Mouse (Mus musculus) urinary bladder, postnatal 10 days (tissue): ENCODE measurements around the gene Dll4.

Source experiments
- DNase-seq: peaks from one replicate; pipeline ENCODE4 v3.0.0; 2022; ENCODE audit warnings: low spot score

The Dll4 gene

GRCm38 (mm10) chr2:119335535-119335934, 10.0 kb downstream of the Dll4 start:
- DNase-seq = no peak

- DNase-seq = no peak
Observed at GRCm38 (mm10) chr2:119336002-119336401, 10.4 kb downstream of the Dll4 start.

- no peak for DNase-seq
Observed at GRCm38 (mm10) chr2:119336470-119336869, 10.9 kb downstream of the Dll4 start.

DNA sequence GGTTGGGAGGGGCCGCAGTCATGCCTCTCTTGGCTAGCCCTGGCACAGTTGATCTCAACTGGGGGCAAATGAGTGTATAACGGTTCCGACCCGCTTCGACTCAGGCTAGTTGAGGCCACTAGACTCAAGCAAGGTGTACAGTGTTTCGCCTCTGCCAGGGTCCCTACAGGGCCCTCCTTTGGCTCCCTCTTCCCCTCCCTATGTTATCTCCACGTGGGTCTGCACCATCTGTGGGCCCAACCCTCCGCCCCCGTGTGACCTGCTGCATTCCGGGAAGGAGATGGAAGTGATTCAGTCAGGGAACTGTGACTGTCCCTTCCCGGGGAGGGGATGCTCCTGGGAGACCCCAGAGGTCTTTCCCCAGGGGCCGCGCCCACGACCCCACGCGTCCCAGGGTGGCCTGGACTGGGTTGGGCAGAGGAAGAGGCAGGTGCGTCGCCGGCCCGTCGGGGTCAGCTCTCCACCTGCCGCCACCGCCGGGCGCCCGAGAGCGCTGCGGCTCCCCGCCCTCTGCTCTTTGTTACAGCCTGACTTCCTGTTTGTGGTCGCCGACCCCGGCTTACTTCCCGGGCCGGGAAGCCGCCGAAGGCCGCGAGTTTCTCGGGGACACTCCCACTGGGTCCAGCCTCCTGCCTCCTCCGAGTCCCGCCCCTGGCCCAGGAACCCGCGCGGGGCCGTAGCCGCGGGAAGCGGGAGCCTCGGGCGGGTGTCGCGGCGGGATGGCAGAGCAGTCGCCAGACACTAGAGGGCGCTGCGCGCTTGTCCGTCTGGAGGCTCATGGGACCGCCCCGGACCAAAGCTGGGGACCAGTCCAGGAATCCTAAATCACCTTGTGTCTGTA, 12.1 kb downstream of the Dll4 start:
- DNase-seq = peak; percentile 70

- no peak for DNase-seq
Observed at GRCm38 (mm10) chr2:119344537-119345138, 19.1 kb downstream of the Dll4 start.

DNA sequence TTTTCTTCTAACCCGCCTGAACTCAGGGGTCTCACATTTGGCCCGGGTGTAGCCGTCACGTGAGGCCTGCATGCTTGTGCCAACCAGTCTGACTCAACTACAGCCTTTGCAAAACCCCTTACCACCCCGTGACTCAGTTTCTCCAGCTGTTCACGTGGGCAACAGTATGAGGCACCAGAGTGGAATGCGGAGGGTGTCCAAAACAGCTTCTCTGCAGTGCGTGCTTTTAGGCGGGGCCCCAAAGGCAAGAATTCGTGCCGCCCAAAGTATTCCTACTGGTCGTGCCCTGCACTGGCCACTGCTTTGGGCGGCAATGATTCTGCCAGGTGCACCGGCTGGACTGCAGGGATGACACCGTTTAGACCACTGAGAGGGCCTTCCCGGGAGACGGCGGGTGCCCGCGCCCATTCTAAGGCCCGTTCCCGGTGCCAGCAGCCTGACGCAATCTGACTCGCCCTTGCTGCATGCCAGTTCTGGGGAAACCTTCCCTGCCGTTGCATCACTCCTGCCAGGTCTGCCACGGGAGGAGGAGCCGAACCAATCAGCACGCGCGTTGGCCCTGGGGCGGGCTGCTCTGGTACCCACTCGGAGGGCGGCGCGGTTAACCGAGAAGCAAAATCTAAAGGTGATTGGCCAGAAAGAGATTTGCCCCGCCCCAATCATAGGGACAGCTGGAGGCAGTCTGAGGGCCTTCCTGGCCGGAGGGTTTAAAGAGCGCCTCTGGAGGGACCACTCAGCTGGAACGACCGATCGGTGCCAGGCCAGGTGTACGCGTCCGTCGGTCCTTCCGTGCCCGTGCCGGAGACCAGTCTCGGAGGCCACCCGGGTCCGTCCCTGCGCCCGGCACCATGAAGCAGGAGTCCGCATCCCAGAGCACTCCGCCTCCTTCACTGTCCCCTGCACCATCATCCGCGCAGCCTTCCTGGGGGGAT, 25.2 kb downstream of the Dll4 start, which contains the start of gene Chac1:
TSS of gene Chac1 (plus strand) at position 675 of the 932 bp plus-strand sequence.
- no peak for DNase-seq

DNA sequence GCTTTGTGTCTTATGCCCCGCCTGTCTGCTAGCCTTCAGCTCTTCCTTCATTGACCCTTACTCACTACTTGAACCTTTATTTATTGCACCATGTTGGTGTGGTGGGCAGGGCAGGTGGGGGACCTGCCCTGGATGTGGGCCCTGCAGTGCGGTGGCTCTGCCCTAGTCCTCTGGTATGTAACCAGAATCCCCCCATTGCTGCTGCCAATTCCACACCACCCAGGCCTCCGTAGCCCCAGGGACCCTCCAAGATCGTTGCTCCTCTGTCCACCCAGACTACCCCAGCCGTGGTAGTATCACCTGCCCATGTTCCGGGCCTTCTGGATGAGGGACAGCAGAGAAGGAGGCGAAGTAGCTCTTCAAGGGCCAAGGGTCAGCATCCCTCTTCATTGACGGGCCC, 28.1 kb downstream of the Dll4 start:
- DNase-seq = no peak

GRCm38 (mm10) chr2:119355089-119355488, 29.5 kb downstream of the Dll4 start:
- DNase-seq = no peak

GRCm38 (mm10) chr2:119355651-119356050, 30.1 kb downstream of the Dll4 start:
- no peak for DNase-seq

DNA sequence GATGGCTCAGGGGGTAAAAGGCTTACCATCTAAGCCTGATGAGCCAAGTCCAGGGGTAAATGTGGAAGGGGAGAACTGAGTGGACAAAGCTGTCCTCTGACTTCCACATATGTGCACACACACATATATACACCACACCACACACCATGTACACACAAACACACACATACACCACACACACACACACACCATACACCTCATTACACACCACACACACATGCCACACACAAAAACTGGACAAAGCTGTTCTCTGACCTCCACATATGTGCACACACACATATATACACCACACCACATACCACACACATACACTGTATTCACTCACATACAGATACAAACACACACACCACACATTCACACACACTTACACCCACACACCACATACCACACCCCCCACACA, 30.7 kb downstream of the Dll4 start:
- no peak for DNase-seq

- no peak for DNase-seq
Observed at GRCm38 (mm10) chr2:119356805-119357204, 31.2 kb downstream of the Dll4 start.

GRCm38 (mm10) chr2:119358249-119358648, 32.7 kb downstream of the Dll4 start:
- no peak for DNase-seq

DNA sequence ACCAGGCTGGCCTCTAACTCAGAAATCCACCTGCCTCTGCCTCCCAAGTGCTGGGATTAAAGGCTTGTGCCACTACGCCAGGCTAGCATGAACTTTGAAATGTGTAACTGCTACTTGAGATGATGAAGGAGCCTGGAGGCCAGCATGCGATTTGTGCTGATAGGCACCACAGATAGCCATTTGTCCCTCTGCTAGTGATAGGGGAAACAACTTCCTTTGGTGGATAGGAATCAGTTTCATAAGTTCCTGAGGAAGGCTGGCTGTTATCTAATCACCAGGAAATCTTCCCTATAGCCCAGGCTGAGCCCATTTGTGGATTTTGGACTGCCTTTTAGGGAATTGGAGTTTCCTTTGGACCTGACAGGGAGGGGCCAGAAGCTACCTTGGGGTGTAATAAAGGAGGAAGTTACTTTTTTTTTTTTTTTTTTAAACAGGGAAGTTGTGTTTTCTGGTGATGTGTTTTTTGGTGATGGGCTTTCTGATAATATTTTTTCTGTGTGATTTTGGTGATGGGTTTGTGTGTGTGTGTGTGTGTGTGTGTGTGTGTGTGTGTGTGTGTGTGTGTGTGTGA, 34.2 kb downstream of the Dll4 start:
- DNase-seq = no peak

GRCm38 (mm10) chr2:119364969-119365368, 39.4 kb downstream of the Dll4 start:
- no peak for DNase-seq

DNA sequence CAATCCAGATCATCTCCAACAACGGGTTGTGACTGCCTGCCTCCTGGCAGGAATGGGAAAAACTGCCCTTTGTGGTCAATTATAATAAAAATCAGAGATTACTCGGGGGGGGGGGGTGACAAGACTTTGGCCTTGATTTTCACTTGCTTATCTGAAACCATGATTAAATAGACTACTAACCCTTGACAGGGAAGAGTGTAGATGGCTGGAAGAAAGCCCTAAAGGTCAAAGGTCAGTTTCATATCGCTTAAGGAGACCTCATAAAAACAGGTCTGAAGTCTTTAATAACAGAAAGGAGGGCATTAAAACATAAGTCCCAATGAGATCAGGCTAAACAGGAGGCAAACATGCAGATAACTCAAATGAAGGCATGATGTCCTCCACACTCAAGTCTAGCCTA, 41.8 kb downstream of the Dll4 start:
- DNase-seq = no peak

- no peak for DNase-seq
Observed at GRCm38 (mm10) chr2:119370116-119370515, 44.5 kb downstream of the Dll4 start.

- DNase-seq = no peak
Observed at GRCm38 (mm10) chr2:119377286-119377685, 51.7 kb downstream of the Dll4 start.

DNA sequence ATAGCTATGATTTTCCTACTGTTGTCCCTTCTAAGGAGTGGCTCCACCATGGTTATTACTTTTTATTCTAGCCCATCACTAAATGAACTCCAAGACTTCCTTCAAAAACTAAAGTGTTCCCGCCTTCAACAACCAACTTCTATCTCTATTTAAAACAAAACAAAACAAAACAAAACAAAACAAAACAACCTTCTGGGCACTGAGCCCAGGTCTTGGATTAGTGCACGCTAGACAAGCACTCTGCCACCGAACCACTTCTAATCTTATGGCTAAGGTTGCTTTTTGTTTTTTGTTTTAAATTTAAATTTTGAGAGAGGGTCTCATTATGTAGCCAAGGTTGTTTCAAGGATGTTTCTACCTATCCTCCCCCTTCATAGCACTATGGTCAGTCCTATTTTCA, 52.2 kb downstream of the Dll4 start:
- no peak for DNase-seq

- DNase-seq = no peak
Observed at GRCm38 (mm10) chr2:119379455-119379854, 53.9 kb downstream of the Dll4 start.
